Mouse (Mus musculus) hindbrain, embryonic 12.5 days (tissue): ENCODE measurements at regions not wholly inside any gene's neighbourhood (a gene's known extent, or its start where the extent isn't known, plus 50 kb on each side); places are given as distances from the start of the nearest gene placed in this dataset.

Experiments
- ATAC-seq: fragments of 200-750 bp; cut with Nextera tagmentation; 2 replicates; pipeline ENCODE4 v1.8.0; 2017; ENCODE audit warnings: moderate TSS enrichment; ENCODE audit not compliant: low FRiP score
- H3K27ac ChIP-seq: fragments of 300-500 bp; sonication (generic); 2 replicates; pipeline ENCODE4 v1.5.1; 2016; ENCODE audit warnings: mild to moderate bottlenecking
- H3K27me3 ChIP-seq: fragments of 300-500 bp; sonication (generic); 2 replicates; pipeline ENCODE4 v1.6.1; 2016; ENCODE audit warnings: mild to moderate bottlenecking
- H3K36me3 ChIP-seq: fragments of 300-500 bp; sonication (generic); 2 replicates; pipeline ENCODE4 v1.6.1; 2016; ENCODE audit warnings: mild to moderate bottlenecking
- H3K4me1 ChIP-seq: fragments of 300-500 bp; sonication (generic); 2 replicates; pipeline ENCODE4 v1.6.1; 2016
- H3K4me2 ChIP-seq: fragments of 300-500 bp; sonication (generic); replicated peaks from 2 replicates; pipeline ENCODE4 v1.6.1; 2016; ENCODE audit warnings: mild to moderate bottlenecking
- H3K4me3 ChIP-seq: fragments of 300-500 bp; sonication (generic); 2 replicates; pipeline ENCODE4 v1.5.1; 2016; ENCODE audit warnings: mild to moderate bottlenecking
- H3K9ac ChIP-seq: fragments of 300-500 bp; sonication (generic); 2 replicates; pipeline ENCODE4 v1.6.1; 2016; ENCODE audit warnings: mild to moderate bottlenecking, moderate library complexity
- H3K9me3 ChIP-seq: fragments of 300-500 bp; sonication (generic); replicated peaks from 2 replicates; pipeline ENCODE4 v1.6.1; 2016; ENCODE audit warnings: mild to moderate bottlenecking
- WGBS: fragments of 180-500 bp; shearing (Covaris S2); methylation state at CpG from one replicate; pipeline ENCODE4 v1.1.7; 2016; 5-methylcytosine and 5-hydroxymethylcytosine counted together

GRCm38 (mm10) chr2:18617520-18617919 lies 54.7 kb upstream of the Commd3 start:
- Histone ChIP-seq H3K4me3 (no peak overlapping the region), H3K36me3 (no peaks in the 10 kb centered on the region), H3K27me3 (peaks cover 4% of the 10 kb centered on the region; the same call in 1 of the 2 replicates), H3K9me3 (no peaks in the 10 kb centered on the region), H3K27ac (no peak overlapping the region), H3K9ac (no peak overlapping the region), H3K4me1 (0 out of 2 replicates have a peak, but pooled peaks cover 2% of the 10 kb centered on the region), H3K4me2 (no peak overlapping the region)
- no peak for ATAC-seq
- WGBS, result 27% methylated on average over 5 of the region's 5 CpGs

- Histone ChIP-seq H3K4me1 (peaks cover 19% of the 10 kb centered on the region), H3K36me3 (no peaks in the 10 kb centered on the region), H3K27me3 (peaks cover 60% of the 10 kb centered on the region), H3K4me3 (peak overlapping the region; percentile 37), H3K4me2 (peak overlapping the region; percentile 58), H3K9ac (no peak overlapping the region), H3K27ac (no peak overlapping the region), H3K9me3 (no peaks in the 10 kb centered on the region)
- no peak for ATAC-seq
- WGBS, result 2% methylated on average over 10 of the region's 10 CpGs
Observed at GRCm38 (mm10) chr2:18609868-18610185, 62.4 kb upstream of the Commd3 start.

GRCm38 (mm10) chr2:18609075-18609867 lies 62.9 kb upstream of the Commd3 start:
- Histone ChIP-seq H3K4me3 (peak overlapping the region; percentile 37), H3K27me3 (peaks cover 59% of the 10 kb centered on the region), H3K4me2 (peak overlapping the region; percentile 58), H3K36me3 (no peaks in the 10 kb centered on the region), H3K27ac (no peak overlapping the region), H3K9me3 (no peaks in the 10 kb centered on the region), H3K9ac (peak overlapping the region; percentile 57), H3K4me1 (peaks cover 19% of the 10 kb centered on the region)
- WGBS, result under 1% methylated on average over 51 of the region's 51 CpGs
- peak; percentile 63 for ATAC-seq

GRCm38 (mm10) chr2:18608260-18609074 lies 63.7 kb upstream of the Commd3 start:
- ATAC-seq, result peak; percentile 85
- Histone ChIP-seq H3K27ac (no peak overlapping the region), H3K9me3 (no peaks in the 10 kb centered on the region), H3K36me3 (no peaks in the 10 kb centered on the region), H3K4me1 (peaks cover 19% of the 10 kb centered on the region), H3K4me3 (peak overlapping the region; percentile 37), H3K4me2 (peak overlapping the region; percentile 58), H3K9ac (peak overlapping the region; percentile 57), H3K27me3 (peaks cover 62% of the 10 kb centered on the region)
- WGBS, result under 1% methylated on average over 29 of the region's 29 CpGs

- peaks cover 62% of the 10 kb centered on the region for H3K27me3 ChIP-seq
- peak overlapping the region; percentile 57 for H3K9ac ChIP-seq
- no peaks in the 10 kb centered on the region for H3K9me3 ChIP-seq
- under 1% methylated on average over 14 of the region's 14 CpGs for WGBS
- peaks cover 19% of the 10 kb centered on the region for H3K4me1 ChIP-seq
- ATAC-seq, result peak; percentile 36
- H3K36me3 ChIP-seq, result no peaks in the 10 kb centered on the region
- H3K27ac ChIP-seq, result no peak overlapping the region
- peak overlapping the region; percentile 37 for H3K4me3 ChIP-seq
- H3K4me2 ChIP-seq, result peak overlapping the region; percentile 58
Observed at GRCm38 (mm10) chr2:18607586-18608259, 64.5 kb upstream of the Commd3 start.

- no peak for ATAC-seq
Observed at GRCm38 (mm10) chr2:18607088-18607487, 65.1 kb upstream of the Commd3 start.

GRCm38 (mm10) chr2:18592221-18592620 lies 80.0 kb upstream of the Commd3 start:
- ATAC-seq, result no peak
- Histone ChIP-seq H3K4me3 (no peak overlapping the region), H3K4me2 (no peak overlapping the region), H3K27ac (no peak overlapping the region), H3K9me3 (no peaks in the 10 kb centered on the region), H3K36me3 (no peaks in the 10 kb centered on the region), H3K27me3 (peaks cover 10% of the 10 kb centered on the region; the same call in 1 of the 2 replicates), H3K4me1 (no peaks in the 10 kb centered on the region), H3K9ac (no peak overlapping the region)
- WGBS, result 79% methylated on average over 4 of the region's 4 CpGs

More at GRCm38 (mm10) chr2:18607088-18607487, 65.1 kb upstream of the Commd3 start:
- WGBS, result 5% methylated on average over 6 of the region's 6 CpGs
- Histone ChIP-seq H3K4me1 (peaks cover 19% of the 10 kb centered on the region), H3K9me3 (no peaks in the 10 kb centered on the region), H3K36me3 (no peaks in the 10 kb centered on the region), H3K4me3 (no peak overlapping the region), H3K27me3 (peaks cover 58% of the 10 kb centered on the region), H3K27ac (no peak overlapping the region), H3K9ac (no peak overlapping the region), H3K4me2 (peak overlapping the region; percentile 58)

GRCm38 (mm10) chr2:18588232-18588631 lies 84.0 kb upstream of the Commd3 start:
- Histone ChIP-seq H3K27me3 (peaks cover 10% of the 10 kb centered on the region; the same call in 1 of the 2 replicates), H3K4me2 (peak overlapping the region; percentile 63), H3K36me3 (no peaks in the 10 kb centered on the region), H3K9ac (peak overlapping the region; percentile 58), H3K9me3 (no peaks in the 10 kb centered on the region), H3K27ac (no peak overlapping the region), H3K4me1 (0 out of 2 replicates have a peak, but pooled peaks cover 4% of the 10 kb centered on the region), H3K4me3 (peak overlapping the region; percentile 57)
- WGBS, result 6% methylated on average over 4 of the region's 4 CpGs
- no peak for ATAC-seq

GRCm38 (mm10) chr2:18587746-18588231 lies 84.4 kb upstream of the Commd3 start:
- Histone ChIP-seq H3K9me3 (no peaks in the 10 kb centered on the region), H3K27me3 (peaks cover 10% of the 10 kb centered on the region; the same call in 1 of the 2 replicates), H3K4me3 (peak overlapping the region; percentile 57), H3K27ac (peak overlapping the region; percentile 73), H3K4me1 (0 out of 2 replicates have a peak, but pooled peaks cover 4% of the 10 kb centered on the region), H3K9ac (peak overlapping the region; percentile 58), H3K36me3 (no peaks in the 10 kb centered on the region), H3K4me2 (peak overlapping the region; percentile 63)
- under 1% methylated on average over 16 of the region's 16 CpGs for WGBS
- ATAC-seq, result no peak; the same call in 1 of the 2 replicates

- H3K9me3 ChIP-seq, result no peaks in the 10 kb centered on the region
- H3K36me3 ChIP-seq, result no peaks in the 10 kb centered on the region
- 0 out of 2 replicates have a peak, but pooled peaks cover 4% of the 10 kb centered on the region for H3K4me1 ChIP-seq
- peak overlapping the region; percentile 63 for H3K4me2 ChIP-seq
- under 1% methylated on average over 31 of the region's 31 CpGs for WGBS
- H3K9ac ChIP-seq, result peak overlapping the region; percentile 58
- peak overlapping the region; percentile 73 for H3K27ac ChIP-seq
- peak; percentile 87 for ATAC-seq
- peak overlapping the region; percentile 57 for H3K4me3 ChIP-seq
- H3K27me3 ChIP-seq, result peaks cover 10% of the 10 kb centered on the region; the same call in 1 of the 2 replicates
Observed at GRCm38 (mm10) chr2:18586925-18587724, 85.1 kb upstream of the Commd3 start.
